Mouse (Mus musculus) brain, embryonic 14.5 days (tissue): ENCODE results near the gene U2af1l4.

ENCODE experiments used
- CTCF ChIP-seq: fragments of 200-500 bp; IDR thresholded peaks from 2 replicates; pipeline ENCODE4 v1.5.1; 2012; ENCODE audit warnings: inconsistent platforms, mild to moderate bottlenecking, moderate library complexity, borderline replicate concordance; ENCODE audit not compliant: insufficient read depth, insufficient read length; ENCODE audit errors: extremely low read depth
- POLR2A ChIP-seq: fragments of 200-500 bp; IDR thresholded peaks from 2 replicates; pipeline ENCODE4 v1.6.1; 2012; ENCODE audit warnings: mild to moderate bottlenecking, inconsistent platforms, borderline replicate concordance; ENCODE audit not compliant: poor library complexity, insufficient read depth, insufficient read length, severe bottlenecking; ENCODE audit errors: extremely low read depth

GRCm38 (mm10) chr7:30591605-30591951, 28.5 kb downstream of the U2af1l4 start:
- TF ChIP-seq POLR2A (no peak), CTCF (no peak)
